Mouse (Mus musculus) G1E (cell line): Measurements from ENCODE around the gene Rcsd1. TPM values are rescaled to one million over a fixed set of nuclear protein-coding genes. Genes with fewer than 3 reads are reported as not detected.

Source experiments
- ATAC-seq: 2 replicates; pipeline ENCODE4 v1.8.0; 2016; ENCODE audit warnings: mild to moderate bottlenecking; ENCODE audit not compliant: insufficient number of reproducible peaks, poor library complexity, low FRiP score, severe bottlenecking; ENCODE audit errors: extremely low read depth
- DNase-seq: peaks from one replicate; pipeline ENCODE4 v3.0.0; 2012; ENCODE audit warnings: low spot score
- H3K27me3 ChIP-seq: 2 replicates; pipeline ENCODE4 v1.6.1; 2012; ENCODE audit warnings: mild to moderate bottlenecking, low read length, inconsistent platforms; ENCODE audit not compliant: insufficient read depth
- H3K36me3 ChIP-seq: replicated peaks from 2 replicates; pipeline ENCODE3; 2012; ENCODE audit warnings: mild to moderate bottlenecking, inconsistent platforms
- H3K4me1 ChIP-seq: 2 replicates; pipeline ENCODE4 v1.6.1; 2012; ENCODE audit warnings: low read depth, low read length, inconsistent platforms, mixed read lengths; ENCODE audit not compliant: insufficient read depth
- H3K4me3 ChIP-seq: 2 replicates; pipeline ENCODE4 v1.5.1; 2012; ENCODE audit warnings: low read depth, mild to moderate bottlenecking, inconsistent platforms, low read length, moderate library complexity, mixed read lengths
- H3K9me3 ChIP-seq: replicated peaks from 2 replicates; pipeline ENCODE4 v1.6.1; 2012; ENCODE audit warnings: inconsistent platforms
- CTCF ChIP-seq: IDR thresholded peaks from 2 replicates; pipeline ENCODE4 v1.5.1; 2012; ENCODE audit warnings: low read depth, low read length, inconsistent platforms, mixed read lengths
- GATA1 ChIP-seq: IDR thresholded peaks from 2 replicates; pipeline ENCODE4 v1.6.1; 2012; ENCODE audit warnings: borderline replicate concordance, low read length, inconsistent platforms, mixed read lengths
- GATA2 ChIP-seq: IDR thresholded peaks from 2 replicates; pipeline ENCODE4 v1.6.1; 2012; ENCODE audit warnings: low read depth, low read length, inconsistent platforms, borderline replicate concordance
- POLR2AphosphoS5 ChIP-seq: IDR thresholded peaks from 2 replicates; pipeline ENCODE4 v1.6.1; 2012; ENCODE audit warnings: low read depth, low read length, inconsistent platforms; ENCODE audit not compliant: insufficient replicate concordance
- TAL1 ChIP-seq: conservative IDR thresholded peaks from 2 replicates; pipeline ENCODE4 v1.6.1; 2012; ENCODE audit warnings: low read depth, low read length, inconsistent platforms, mixed read lengths
- polyA plus RNA-seq: library from polyadenylated mRNA; stranded (reverse); fragments of >175 nt; gene quantifications from 2 replicates; pipeline ENCODE4 v1.2.3, GENCODE M21; 2012
- total RNA-seq, 2 experiments: library from RNA; stranded (forward) in 1 of 2; stranded (reverse) in 1 of 2; fragments of 200-1000 nt in 1 of 2; fragments of >200 nt in 1 of 2; fragmentation: Nextera tagmentation in 1 of 2; gene quantifications; 2 replicates each; pipeline ENCODE4 v1.2.3; 2014 to 2017

Rcsd1 gene
- total and polyA plus RNA-seq, 3 experiments, result 15.8 to 27.3 (median 16.1) TPM

- Histone ChIP-seq H3K4me1 (peaks cover 22% of the 10 kb centered on the region), H3K9me3 (no peaks in the 10 kb centered on the region), H3K36me3 (peaks cover 21% of the 10 kb centered on the region), H3K4me3 (no peak overlapping the region), H3K27me3 (no peaks in the 10 kb centered on the region)
- no peak for TF ChIP-seq GATA1
- TF ChIP-seq POLR2AphosphoS5, result no peak
- no peak for TF ChIP-seq GATA2
- no peak for TF ChIP-seq TAL1
- no peak for TF ChIP-seq CTCF
- DNase-seq (no peak), ATAC-seq (no peak)
Observed at GRCm38 (mm10) chr1:165612714-165613113, 96.8 kb downstream of the Rcsd1 start.

DNA sequence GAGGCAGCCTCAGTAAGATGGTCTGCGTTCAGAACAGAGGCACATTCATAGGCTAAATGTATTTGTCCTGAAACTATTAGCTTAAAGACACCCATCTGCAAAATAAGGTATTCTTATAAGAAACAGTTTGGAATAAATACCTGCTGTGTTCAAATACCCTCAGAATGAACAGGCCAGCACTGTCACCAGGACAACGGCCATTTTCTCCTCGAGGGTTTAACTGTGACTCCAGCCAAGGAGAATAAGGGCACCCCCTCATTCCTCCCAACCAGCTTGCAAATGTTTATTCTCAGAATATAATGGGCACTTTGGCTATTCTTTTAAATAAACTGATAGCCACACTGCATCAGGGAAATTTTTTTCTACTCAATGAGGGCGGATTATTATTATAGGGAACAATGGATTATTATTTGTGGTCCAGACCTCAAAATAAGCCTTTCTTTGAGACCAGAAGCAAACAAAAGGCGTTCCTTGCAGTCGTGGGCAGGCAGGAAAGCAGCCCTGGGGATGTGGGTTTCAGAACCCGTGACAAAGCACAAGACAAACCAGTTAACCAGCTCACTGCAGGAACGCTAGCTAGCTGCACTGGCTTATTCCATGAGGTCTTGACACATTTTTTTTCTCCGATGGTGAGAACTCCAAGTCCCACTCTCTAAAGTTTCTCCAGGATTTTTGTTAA lies 99.1 kb downstream of the Rcsd1 start:
- Histone ChIP-seq H3K4me3 (no peak overlapping the region), H3K36me3 (peaks cover 29% of the 10 kb centered on the region), H3K9me3 (no peaks in the 10 kb centered on the region), H3K27me3 (no peaks in the 10 kb centered on the region), H3K4me1 (peaks cover 13% of the 10 kb centered on the region; the same call in 1 of the 2 replicates)
- no peak for DNase-seq
- no peak for ATAC-seq
- no peak for TF ChIP-seq CTCF
- TF ChIP-seq POLR2AphosphoS5, result no peak
- no peak for TF ChIP-seq GATA2
- TF ChIP-seq TAL1, result no peak
- no peak for TF ChIP-seq GATA1

DNA sequence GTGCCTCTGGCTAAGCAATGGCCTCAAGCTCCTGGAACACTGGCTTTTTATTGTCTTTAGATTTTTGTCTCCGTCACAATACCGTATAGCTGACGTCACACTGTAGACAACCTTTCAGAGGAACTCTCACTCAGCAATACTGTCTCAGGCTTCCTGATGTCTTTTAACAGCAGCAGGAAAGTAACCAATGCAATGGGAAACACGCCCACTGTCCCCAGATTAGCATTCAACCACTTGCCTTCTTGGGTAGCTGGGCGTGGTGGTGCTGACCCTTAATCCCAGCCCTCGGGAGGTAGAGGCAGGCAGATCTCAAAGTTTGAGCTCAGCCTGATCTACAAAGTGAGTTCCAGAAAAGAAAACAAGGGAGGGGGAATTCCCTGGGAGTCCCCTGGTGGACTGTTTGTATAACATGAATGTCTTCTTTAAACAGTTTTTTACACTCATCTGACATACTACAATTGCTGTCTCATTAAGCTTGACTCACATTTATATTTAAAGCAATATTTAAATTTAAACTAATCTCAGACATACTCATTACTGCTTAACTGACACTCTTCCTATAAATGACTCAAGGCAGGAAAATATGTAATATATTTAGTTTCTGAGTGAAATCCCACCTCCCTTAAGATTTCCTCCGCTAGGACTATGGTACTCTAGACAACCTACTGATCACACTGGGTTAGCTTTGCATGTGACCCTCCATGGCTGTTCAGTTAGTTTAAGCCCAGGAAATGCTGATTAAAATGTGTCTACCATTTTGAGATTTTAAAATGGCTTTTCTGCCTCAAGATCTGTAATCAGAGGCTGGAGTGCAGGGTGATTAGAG lies 99.8 kb downstream of the Rcsd1 start:
- no peak for ATAC-seq

DNA sequence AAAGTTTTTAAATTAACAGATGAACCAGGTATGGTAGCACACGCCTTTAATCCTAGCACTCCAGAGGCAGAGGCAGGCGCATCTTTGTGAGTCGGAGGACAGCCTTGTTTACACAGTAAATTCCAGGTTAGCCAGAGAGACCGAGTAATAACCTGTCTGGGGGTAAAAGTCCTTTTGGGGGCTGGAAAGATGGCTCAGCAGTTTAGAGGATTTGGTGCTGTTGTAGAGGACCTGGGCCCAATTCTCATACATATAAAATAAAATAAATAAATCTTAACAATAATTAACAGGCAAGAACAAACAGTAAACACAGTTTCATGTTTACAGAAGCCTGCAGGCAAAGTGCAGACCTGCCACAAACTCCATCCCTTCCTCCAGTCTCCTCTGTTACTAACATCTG lies 100.7 kb downstream of the Rcsd1 start:
- Histone ChIP-seq H3K27me3 (no peaks in the 10 kb centered on the region), H3K9me3 (no peaks in the 10 kb centered on the region), H3K4me1 (peaks cover 10% of the 10 kb centered on the region; the same call in 1 of the 2 replicates), H3K4me3 (no peak overlapping the region), H3K36me3 (peaks cover 39% of the 10 kb centered on the region)
- DNase-seq (no peak), ATAC-seq (no peak)
- TF ChIP-seq CTCF, result no peak
- no peak for TF ChIP-seq GATA1
- no peak for TF ChIP-seq GATA2
- TF ChIP-seq POLR2AphosphoS5, result no peak
- TF ChIP-seq TAL1, result no peak

More for the DNA sequence above, 99.8 kb downstream of the Rcsd1 start:
- Histone ChIP-seq H3K4me1 (peaks cover 10% of the 10 kb centered on the region; the same call in 1 of the 2 replicates), H3K4me3 (no peak overlapping the region), H3K27me3 (no peaks in the 10 kb centered on the region), H3K36me3 (peaks cover 32% of the 10 kb centered on the region), H3K9me3 (no peaks in the 10 kb centered on the region)
- TF ChIP-seq POLR2AphosphoS5 (no peak), GATA1 (no peak), TAL1 (no peak), GATA2 (no peak), CTCF (no peak)
- no peak for DNase-seq

- no peaks in the 10 kb centered on the region for H3K27me3 ChIP-seq
- TF ChIP-seq POLR2AphosphoS5, result no peak
- TF ChIP-seq GATA1, result no peak
- TF ChIP-seq CTCF, result no peak
- no peak for TF ChIP-seq TAL1
- TF ChIP-seq GATA2, result no peak
- peaks cover 59% of the 10 kb centered on the region for H3K36me3 ChIP-seq
- no peaks in the 10 kb centered on the region for H3K9me3 ChIP-seq
- H3K4me1 ChIP-seq, result no peaks in the 10 kb centered on the region; the same call in 1 of the 2 replicates
- H3K4me3 ChIP-seq, result no peak overlapping the region
- ATAC-seq (no peak), DNase-seq (no peak)
Observed at GRCm38 (mm10) chr1:165605774-165606173, 103.8 kb downstream of the Rcsd1 start.

GRCm38 (mm10) chr1:165605108-165605507 lies 104.4 kb downstream of the Rcsd1 start:
- DNase-seq (no peak), ATAC-seq (no peak)
- no peak for TF ChIP-seq POLR2AphosphoS5
- no peak for TF ChIP-seq TAL1
- no peak for TF ChIP-seq GATA2
- TF ChIP-seq GATA1, result no peak
- no peak for TF ChIP-seq CTCF

More at GRCm38 (mm10) chr1:165605108-165605507, 104.4 kb downstream of the Rcsd1 start:
- Histone ChIP-seq H3K4me1 (no peaks in the 10 kb centered on the region; the same call in 1 of the 2 replicates), H3K27me3 (no peaks in the 10 kb centered on the region), H3K4me3 (no peak overlapping the region), H3K36me3 (peaks cover 59% of the 10 kb centered on the region), H3K9me3 (no peaks in the 10 kb centered on the region)
